Mouse (Mus musculus) c-Kit-positive CD71-negative TER-119-negative erythroid progenitor cells, embryonic 14.5 days (primary cell): ENCODE measurements at regions not wholly inside any gene's neighbourhood (a gene's known extent, or its start where the extent isn't known, plus 50 kb on each side); places are given as distances from the start of the nearest gene placed in this dataset.
A peak's percentile ranks its signal among the peaks of the same experiment; 100 is the strongest.

Experiments used
- DNase-seq: peaks from one replicate; pipeline ENCODE4 v3.0.0-alpha.2; 2013; ENCODE audit warnings: low read depth

GRCm38 (mm10) chr17:67503125-67503878 is 129.2 kb downstream of the Lrrc30 start:
- DNase-seq = no peak

GRCm38 (mm10) chr17:67502628-67503027 is 129.9 kb downstream of the Lrrc30 start:
- DNase-seq = no peak

GRCm38 (mm10) chr17:67499783-67500641 is 132.5 kb downstream of the Lrrc30 start:
- no peak for DNase-seq

DNA sequence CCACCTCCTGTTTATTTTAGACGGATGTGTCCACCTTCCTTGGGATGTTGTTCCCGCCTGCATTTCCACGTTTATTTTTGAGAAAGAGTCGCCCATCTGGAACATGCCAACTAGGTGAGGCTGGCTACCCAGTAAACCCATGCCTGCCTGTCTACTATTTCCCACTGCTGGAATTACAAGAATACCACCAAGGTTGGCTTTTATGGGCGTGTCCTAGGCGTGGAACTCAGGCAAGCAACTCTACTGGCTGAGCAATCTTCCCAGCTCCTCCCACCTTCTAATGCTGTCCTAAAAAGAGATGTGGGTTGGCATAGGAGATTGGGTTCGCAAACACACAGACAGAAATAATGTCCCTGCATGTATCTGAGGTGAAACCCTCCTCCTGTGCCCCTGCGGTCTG is 135.1 kb downstream of the Lrrc30 start:
- no peak for DNase-seq

DNA sequence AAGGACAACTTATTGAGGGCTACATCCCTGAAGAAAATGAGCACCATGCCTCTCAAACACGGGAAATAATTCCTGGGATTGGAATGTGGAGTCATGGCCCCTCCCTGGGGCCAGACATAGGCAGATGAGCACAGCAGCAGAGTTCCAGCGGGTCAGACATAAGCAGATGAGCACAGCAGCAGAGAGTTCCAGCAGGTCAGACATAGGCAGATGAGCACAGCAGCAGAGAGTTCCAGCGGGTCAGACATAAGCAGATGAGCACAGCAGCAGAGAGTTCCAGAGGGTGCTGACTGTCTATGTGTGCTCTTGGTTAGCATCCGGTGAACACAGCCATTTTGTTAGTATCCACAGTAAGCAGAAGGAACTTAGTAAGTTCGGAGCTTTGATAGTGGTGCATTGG is 126.2 kb upstream of the Ptprm start:
- DNase-seq = no peak

DNA sequence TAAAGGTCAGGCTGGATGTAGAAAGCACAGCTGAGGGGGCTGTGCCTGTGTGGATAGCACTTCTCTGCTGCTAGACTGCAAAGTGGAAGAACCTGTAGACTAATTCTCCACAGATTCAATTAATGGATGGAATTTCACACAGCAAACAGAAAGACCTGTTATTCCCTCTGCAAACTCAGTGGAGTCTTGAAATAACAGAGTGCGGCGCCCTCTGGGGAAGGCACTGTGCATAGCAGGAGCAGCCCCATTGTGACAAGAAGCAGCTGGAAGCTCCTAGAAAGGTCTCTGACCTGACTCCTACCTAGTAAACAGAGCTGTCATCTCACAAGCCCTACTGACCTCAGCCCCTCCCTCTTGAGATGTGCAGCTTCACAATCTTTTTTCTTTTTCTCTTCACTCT is 118.9 kb upstream of the Ptprm start:
- peak; percentile 10 for DNase-seq

DNA sequence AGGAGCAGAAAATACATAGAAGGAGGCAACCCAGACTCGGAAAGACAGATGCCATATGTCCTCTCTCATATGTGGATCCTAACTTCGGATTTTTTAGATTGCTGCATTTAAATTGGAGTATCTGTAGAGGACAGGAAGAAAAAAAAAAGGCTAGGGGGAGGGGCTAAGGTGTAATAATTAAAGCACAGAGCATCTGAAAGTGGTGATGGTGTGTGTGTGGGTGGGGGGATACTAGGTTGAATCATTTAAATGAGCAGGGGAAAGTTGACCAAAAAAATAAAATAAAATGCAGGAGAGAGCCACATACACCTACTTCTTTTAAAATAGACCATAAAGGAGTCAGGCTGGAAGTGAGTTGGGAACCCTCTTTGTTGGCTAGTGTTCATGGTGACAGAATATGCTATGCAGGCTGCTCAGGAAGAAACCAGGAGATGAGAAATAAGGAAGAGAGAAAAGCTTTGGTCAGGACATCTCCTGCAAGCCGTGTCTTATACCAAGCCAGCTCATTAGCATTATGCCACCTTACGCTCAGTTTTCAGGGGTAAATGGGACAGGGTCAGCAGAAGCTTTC is 104.7 kb upstream of the Ptprm start:
- DNase-seq = no peak

DNA sequence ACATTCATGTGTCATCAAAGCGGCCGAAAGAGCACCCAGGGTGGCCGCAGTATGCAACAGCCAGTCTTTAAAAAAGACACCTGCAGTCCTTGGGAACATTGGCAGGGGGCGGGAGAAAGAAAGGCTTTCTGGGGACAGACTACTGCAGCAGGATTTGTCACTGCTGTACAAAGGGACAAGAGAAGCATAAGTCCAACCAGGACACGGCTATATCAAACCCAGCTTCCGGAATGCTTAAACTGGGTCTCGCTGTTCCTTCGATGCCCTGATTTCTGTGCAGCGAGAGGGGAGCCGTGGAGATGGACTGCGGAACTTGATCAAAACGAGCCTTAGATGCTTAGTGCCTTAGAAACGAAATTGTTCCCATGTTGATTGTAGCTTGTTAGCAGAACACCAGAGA is 97.7 kb upstream of the Ptprm start:
- DNase-seq = no peak

DNA sequence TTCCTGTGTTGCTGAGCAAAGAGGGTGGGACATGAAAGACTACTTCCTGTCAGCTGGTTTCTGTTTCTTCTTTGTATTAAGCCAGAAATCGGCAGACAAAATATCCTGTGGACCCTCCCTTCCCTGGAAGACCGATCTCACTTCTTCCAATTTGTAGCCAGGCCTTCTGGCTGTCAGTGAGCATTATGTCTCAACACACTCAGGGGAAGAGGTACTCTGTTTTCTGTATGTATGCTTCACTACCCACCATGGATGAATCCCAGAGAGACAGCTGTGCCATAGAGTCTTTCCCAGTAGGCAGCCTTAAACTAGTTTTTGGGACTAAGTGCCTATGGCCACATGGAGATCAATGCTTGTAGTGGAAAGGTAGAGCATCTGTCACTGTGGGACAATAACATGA is 96.8 kb upstream of the Ptprm start:
- no peak for DNase-seq

- DNase-seq = no peak
These were observed 95.8 kb upstream of the Ptprm start for GRCm38 (mm10) chr17:67450021-67450420.

DNA sequence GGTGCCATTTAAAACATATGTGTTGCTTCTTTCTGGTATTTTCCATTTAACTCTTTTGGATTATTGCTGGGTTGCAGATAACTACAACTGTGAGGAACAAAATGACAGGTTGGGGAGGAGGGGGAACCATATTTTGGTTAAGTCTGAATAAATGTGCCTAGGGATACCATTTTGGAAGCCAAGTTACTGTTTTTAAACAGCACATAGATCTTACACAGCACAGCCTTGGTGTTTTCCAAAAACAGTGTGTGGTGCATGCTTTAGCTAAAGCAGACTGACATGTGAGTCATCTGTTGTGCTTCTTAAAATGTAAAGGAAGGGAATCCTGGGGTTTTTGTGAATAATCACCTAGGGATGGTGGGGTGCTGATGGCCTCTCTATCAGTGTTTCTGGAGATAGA is 91.7 kb upstream of the Ptprm start:
- DNase-seq = no peak

GRCm38 (mm10) chr17:67440961-67441360 is 86.7 kb upstream of the Ptprm start:
- DNase-seq = no peak

GRCm38 (mm10) chr17:67419956-67420711 is 65.9 kb upstream of the Ptprm start:
- no peak for DNase-seq

GRCm38 (mm10) chr17:67412546-67413250 is 58.4 kb upstream of the Ptprm start:
- no peak for DNase-seq

DNA sequence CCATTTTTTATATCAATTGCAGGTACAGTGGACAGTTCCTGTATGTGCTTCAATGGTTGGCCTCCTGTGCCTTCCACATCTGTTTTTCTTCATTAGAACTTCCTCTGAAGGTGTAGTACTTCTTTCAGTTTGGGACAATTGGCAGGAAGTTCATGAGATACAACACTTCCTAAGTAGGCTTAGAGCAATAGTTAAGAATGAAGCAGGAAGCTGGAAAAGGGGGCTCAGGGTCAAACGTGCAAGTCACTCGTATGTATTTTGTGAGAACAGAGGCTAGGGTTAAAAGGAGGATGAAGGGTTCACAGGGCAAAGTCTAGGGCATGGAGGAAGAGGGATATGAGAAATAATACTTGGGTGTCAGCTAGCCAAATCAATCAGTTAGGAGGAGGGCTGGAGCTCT is 55.7 kb upstream of the Ptprm start:
- DNase-seq = no peak

- DNase-seq = no peak
These were observed 51.7 kb upstream of the Ptprm start for GRCm38 (mm10) chr17:67405934-67406333.
